Mouse (Mus musculus) lung, adult 2 months (tissue): ENCODE results near the gene Ntng1. TPM values are rescaled to one million over a fixed set of nuclear protein-coding genes. Genes with fewer than 3 reads are reported as not detected.

Experiments
- DNase-seq: peaks from one replicate; pipeline ENCODE4 v3.0.0; 2022
- H3K4me1 ChIP-seq: fragments of 200-500 bp; 2 replicates; pipeline ENCODE4 v1.6.1; 2011; ENCODE audit warnings: low read length; ENCODE audit not compliant: control insufficient read depth, insufficient read depth
- H3K4me3 ChIP-seq: fragments of 200-500 bp; replicated peaks from 2 replicates; pipeline ENCODE3; 2011; ENCODE audit warnings: low read depth, mild to moderate bottlenecking, control low read depth, low read length; ENCODE audit errors: extremely low read depth
- CTCF ChIP-seq: fragments of 200-500 bp; IDR thresholded peaks from 2 replicates; pipeline ENCODE4 v1.5.1; 2011; ENCODE audit warnings: mild to moderate bottlenecking, low read length, control low read depth; ENCODE audit not compliant: insufficient read depth
- POLR2A ChIP-seq: fragments of 200-500 bp; IDR thresholded peaks from 2 replicates; pipeline ENCODE4 v1.6.1; 2011; ENCODE audit warnings: low read depth, mild to moderate bottlenecking, control low read depth, low read length, borderline replicate concordance; ENCODE audit errors: extremely low read depth
- WGBS: fragments of 180-500 bp; shearing (Covaris S2); methylation state at CpG from one replicate; pipeline ENCODE4 v1.1.7; 2018; 5-methylcytosine and 5-hydroxymethylcytosine counted together
- polyA plus RNA-seq: library from polyadenylated mRNA; depleted of rRNA; stranded (reverse); fragments of >200 nt; gene quantifications from 2 replicates; pipeline ENCODE4 v1.2.3, GENCODE M21; 2012

Ntng1 gene
- polyA plus RNA-seq, 1 experiment = 0.58 TPM

- 86% methylated on average over 6 of the region's 6 CpGs for whole genome bisulfite sequencing
- Histone ChIP-seq H3K4me3 (no peak overlapping the region), H3K4me1 (no peaks in the 10 kb centered on the region)
- TF ChIP-seq CTCF (no peak), POLR2A (no peak)
- no peak for DNase-seq
Measured at GRCm38 (mm10) chr3:110055433-110055832, 88.4 kb downstream of the Ntng1 start.

GRCm38 (mm10) chr3:110054125-110054524, 89.7 kb downstream of the Ntng1 start:
- no peak for TF ChIP-seq CTCF
- no peak for TF ChIP-seq POLR2A
- no peaks in the 10 kb centered on the region for H3K4me1 ChIP-seq
- WGBS = 76% methylated on average over 2 of the region's 2 CpGs

GRCm38 (mm10) chr3:110048152-110048551, 95.7 kb downstream of the Ntng1 start:
- no peak overlapping the region for H3K4me3 ChIP-seq
- 75% methylated on average over 6 of the region's 6 CpGs for WGBS
- TF ChIP-seq CTCF = no peak
- no peak for TF ChIP-seq POLR2A
- DNase-seq = no peak
- no peaks in the 10 kb centered on the region for H3K4me1 ChIP-seq

More at GRCm38 (mm10) chr3:110054125-110054524, 89.7 kb downstream of the Ntng1 start:
- no peak for DNase-seq
- no peak overlapping the region for H3K4me3 ChIP-seq

- no peak for TF ChIP-seq CTCF
- no peak for TF ChIP-seq POLR2A
- DNase-seq = no peak
- H3K4me1 ChIP-seq = no peaks in the 10 kb centered on the region
- H3K4me3 ChIP-seq = no peak overlapping the region
- 93% methylated on average over 2 of the region's 2 CpGs for WGBS
Measured at GRCm38 (mm10) chr3:110046750-110047149, 97.1 kb downstream of the Ntng1 start.

GRCm38 (mm10) chr3:110044209-110044608, 99.6 kb downstream of the Ntng1 start:
- no peaks in the 10 kb centered on the region for H3K4me1 ChIP-seq
- no peak for DNase-seq
- H3K4me3 ChIP-seq = no peak overlapping the region
- TF ChIP-seq POLR2A = no peak
- TF ChIP-seq CTCF = no peak
- WGBS = 83% methylated on average over 2 of the region's 2 CpGs

- DNase-seq = no peak
- no peaks in the 10 kb centered on the region for H3K4me1 ChIP-seq
- no peak overlapping the region for H3K4me3 ChIP-seq
- TF ChIP-seq POLR2A = no peak
- no peak for TF ChIP-seq CTCF
- WGBS = 65% methylated on average over 1 of the region's 1 CpGs
Measured at GRCm38 (mm10) chr3:110043641-110044187, 100.1 kb downstream of the Ntng1 start.

- 20% methylated on average over 18 of the region's 18 CpGs for WGBS
- DNase-seq = no peak
- H3K4me1 ChIP-seq = no peaks in the 10 kb centered on the region
- H3K4me3 ChIP-seq = no peak overlapping the region
- TF ChIP-seq CTCF = no peak
Measured at GRCm38 (mm10) chr3:110022783-110023599, 120.8 kb downstream of the Ntng1 start.

- WGBS = 66% methylated on average over 14 of the region's 14 CpGs
- Histone ChIP-seq H3K4me1 (no peaks in the 10 kb centered on the region), H3K4me3 (no peak overlapping the region)
- TF ChIP-seq POLR2A = no peak
- no peak for DNase-seq
Measured at GRCm38 (mm10) chr3:110010870-110011626, 132.8 kb downstream of the Ntng1 start.

GRCm38 (mm10) chr3:110010441-110010840, 133.4 kb downstream of the Ntng1 start:
- Histone ChIP-seq H3K4me3 (no peak overlapping the region), H3K4me1 (no peaks in the 10 kb centered on the region)
- WGBS = 89% methylated on average over 2 of the region's 2 CpGs
- DNase-seq = no peak
- TF ChIP-seq POLR2A (no peak), CTCF (no peak)
